Mouse (Mus musculus): ENCODE measurements around the gene Prr30. TPM values are rescaled to one million over a fixed set of nuclear protein-coding genes. Genes with fewer than 3 reads are reported as not detected.
"Not testable (repeated sequence)": the region's sequence is repeated elsewhere in the genome, so short reads cannot be mapped to it uniquely, and the experiment has no call there.

Gene Prr30
- polyA plus RNA-seq (2016; fragmentation: Nextera tagmentation; extraction: Ambion mirVana), result not detected in 2 replicates

DNA sequence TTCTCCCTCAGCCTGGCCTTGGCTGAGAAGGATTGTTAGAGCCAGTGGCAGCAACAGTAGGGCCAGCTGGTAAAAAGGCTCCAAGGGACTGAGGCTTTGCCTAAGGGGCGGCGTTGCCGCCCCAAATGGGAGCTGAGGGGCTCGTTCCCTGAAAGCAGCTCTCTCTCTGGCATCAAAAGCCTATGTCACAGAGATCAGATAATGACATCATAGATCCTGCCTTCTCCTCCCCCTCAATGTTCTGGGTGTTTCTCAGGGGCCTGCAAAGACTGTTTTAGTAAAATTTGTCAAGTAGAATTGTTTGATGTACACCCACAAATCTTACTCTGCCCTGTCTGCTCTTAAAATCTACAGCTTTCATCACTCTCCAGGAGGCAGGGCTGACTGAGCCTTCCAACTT is at the start of gene Prr30:
Prr30 (minus strand) TSS at position 101 of the 400 bp plus-strand sequence.
- H3K4me1 ChIP-seq, result no peaks in the 10 kb centered on the region
- H3K36me3 ChIP-seq, result no peaks in the 10 kb centered on the region
- no peak within 1 kb of the TSS for H3K27ac ChIP-seq
- no peak within 1 kb of the TSS for H3K4me3 ChIP-seq
- DNase-seq (ENCODE audit: low spot score), result no peak
- H3K9me3 ChIP-seq, result no peaks in the 10 kb centered on the region
- no peaks in the 10 kb centered on the region for H3K27me3 ChIP-seq (ENCODE audit: insufficient read depth, poor library complexity, severe bottlenecking)
- WGBS, result 64% methylated on average over 4 of the region's 4 CpGs

DNA sequence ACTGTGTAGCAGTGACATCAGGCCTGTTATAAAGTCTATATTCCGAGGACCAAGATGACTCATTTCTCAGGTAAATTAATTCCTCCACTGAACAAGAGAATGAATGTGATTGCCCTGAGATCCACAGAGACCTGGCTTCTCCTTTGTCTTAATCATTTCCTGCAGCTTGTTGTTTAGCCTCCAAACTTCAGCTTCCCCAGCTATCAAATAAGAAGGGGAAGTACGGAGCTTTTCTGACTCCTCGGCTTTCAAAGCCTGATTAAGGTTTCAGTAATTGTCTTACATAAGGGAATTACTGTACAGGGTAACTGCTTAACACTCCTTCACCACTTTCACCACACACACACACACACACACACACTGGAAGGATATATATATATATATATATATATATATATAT is 46.7 kb upstream of the Prr30 start:
- no peaks in the 10 kb centered on the region for H3K27me3 ChIP-seq (ENCODE audit: insufficient read depth, poor library complexity, severe bottlenecking)
- 72% methylated on average over 3 of the region's 3 CpGs for WGBS
- H3K4me1 ChIP-seq, result peaks cover 5% of the 10 kb centered on the region
- no peak overlapping the region for H3K27ac ChIP-seq
- no peak overlapping the region for H3K4me3 ChIP-seq
- no peak for DNase-seq (ENCODE audit: low spot score)
- H3K9me3 ChIP-seq, result no peaks in the 10 kb centered on the region
- no peaks in the 10 kb centered on the region for H3K36me3 ChIP-seq

DNA sequence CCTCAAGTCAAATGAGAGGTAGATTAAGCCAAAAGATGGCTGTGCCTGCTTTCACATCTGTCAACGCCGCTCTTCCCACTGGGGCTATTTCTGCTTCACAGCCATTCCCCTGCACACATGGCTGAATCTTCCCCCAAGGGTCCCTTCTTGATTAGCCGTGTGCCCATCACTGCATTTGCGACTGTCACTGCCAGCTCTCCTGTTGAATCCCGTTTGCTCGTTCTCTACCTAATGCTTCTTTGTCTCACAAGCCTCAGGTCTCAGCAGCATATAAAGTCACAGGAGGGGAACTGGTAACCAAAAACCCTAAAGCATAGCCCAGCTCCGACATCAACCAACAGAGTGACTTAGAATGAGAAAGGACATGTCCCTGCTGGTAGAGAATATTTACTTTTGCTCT is 45.6 kb upstream of the Prr30 start:
- no peak overlapping the region for H3K27ac ChIP-seq
- DNase-seq (ENCODE audit: low spot score), result no peak
- no peaks in the 10 kb centered on the region for H3K36me3 ChIP-seq
- WGBS, result 46% methylated on average over 7 of the region's 7 CpGs
- H3K9me3 ChIP-seq, result no peaks in the 10 kb centered on the region
- H3K4me1 ChIP-seq, result peaks cover 5% of the 10 kb centered on the region
- H3K27me3 ChIP-seq (ENCODE audit: insufficient read depth, poor library complexity, severe bottlenecking), result no peaks in the 10 kb centered on the region
- no peak overlapping the region for H3K4me3 ChIP-seq

DNA sequence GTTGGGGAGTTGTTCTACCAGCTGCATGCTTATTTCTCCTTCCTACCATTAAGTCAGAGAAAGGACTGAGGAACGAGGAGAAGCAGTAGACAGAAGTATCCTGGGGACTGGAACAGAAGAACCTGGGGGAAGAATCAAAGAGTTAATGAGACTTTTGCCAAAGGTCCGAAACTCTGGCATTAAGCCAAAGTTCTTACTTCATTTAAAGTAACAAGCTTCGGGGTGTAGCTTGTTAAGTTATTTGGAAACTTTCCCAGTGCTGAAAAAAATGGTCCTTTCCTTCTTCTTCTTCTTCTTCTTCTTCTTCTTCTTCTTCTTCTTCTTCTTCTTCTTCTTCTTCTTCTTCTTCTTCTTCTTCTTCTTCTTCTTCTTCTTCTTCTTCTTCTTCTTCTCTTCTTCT is 44.3 kb upstream of the Prr30 start:
- H3K27me3 ChIP-seq (ENCODE audit: insufficient read depth, poor library complexity, severe bottlenecking); DNase-seq (ENCODE audit: low spot score); H3K4me3 ChIP-seq; H3K9me3 ChIP-seq; H3K27ac ChIP-seq; H3K4me1 ChIP-seq; H3K36me3 ChIP-seq: not testable (repeated sequence)
- WGBS, result 74% methylated on average over 3 of the region's 3 CpGs

DNA sequence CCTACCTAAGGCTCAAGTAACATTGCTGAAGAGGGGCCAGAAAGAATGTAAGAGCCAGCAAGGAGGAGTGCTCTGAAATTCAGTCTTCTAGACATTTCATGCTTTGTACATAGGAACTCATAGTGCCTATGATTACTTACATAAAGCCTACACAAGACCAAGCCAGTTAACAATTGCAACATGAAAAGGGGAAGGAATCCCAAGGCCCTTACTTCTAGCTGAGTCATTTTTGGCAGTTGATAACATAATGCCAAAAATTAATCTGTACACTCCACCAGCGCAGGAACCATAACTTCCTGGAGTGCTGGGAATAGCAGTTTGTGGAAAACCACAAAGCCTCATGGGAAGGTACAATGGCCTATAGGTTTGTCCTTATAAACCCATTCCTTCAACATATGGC is 37.8 kb upstream of the Prr30 start:
- DNase-seq (ENCODE audit: low spot score), result no peak
- H3K4me3 ChIP-seq, result no peak overlapping the region
- H3K9me3 ChIP-seq, result no peaks in the 10 kb centered on the region
- no peaks in the 10 kb centered on the region for H3K4me1 ChIP-seq
- no peaks in the 10 kb centered on the region for H3K27me3 ChIP-seq (ENCODE audit: insufficient read depth, poor library complexity, severe bottlenecking)
- 87% methylated on average over 1 of the region's 1 CpGs for WGBS
- H3K27ac ChIP-seq, result no peak overlapping the region
- H3K36me3 ChIP-seq, result no peaks in the 10 kb centered on the region

DNA sequence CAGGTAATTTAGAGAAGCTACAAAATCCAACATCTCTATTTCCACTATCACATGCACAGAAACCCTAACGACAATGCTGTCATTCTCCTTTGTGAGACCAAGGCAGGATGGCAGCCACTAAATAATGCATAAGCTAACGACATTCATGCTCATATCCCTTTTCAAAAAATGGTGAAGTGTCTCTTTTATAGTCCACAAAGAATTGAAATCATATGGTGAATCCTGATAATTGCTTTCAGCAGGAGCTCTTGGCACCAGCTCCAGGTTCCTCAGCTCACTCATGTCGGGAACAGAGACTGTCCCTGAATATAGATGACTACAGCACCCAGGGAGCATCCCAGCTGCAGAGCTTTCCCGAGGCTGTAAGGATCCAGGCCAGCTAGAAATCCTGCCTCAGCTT is 28.9 kb upstream of the Prr30 start:
- no peak for DNase-seq (ENCODE audit: low spot score)
- H3K27me3 ChIP-seq (ENCODE audit: insufficient read depth, poor library complexity, severe bottlenecking), result no peaks in the 10 kb centered on the region

DNA sequence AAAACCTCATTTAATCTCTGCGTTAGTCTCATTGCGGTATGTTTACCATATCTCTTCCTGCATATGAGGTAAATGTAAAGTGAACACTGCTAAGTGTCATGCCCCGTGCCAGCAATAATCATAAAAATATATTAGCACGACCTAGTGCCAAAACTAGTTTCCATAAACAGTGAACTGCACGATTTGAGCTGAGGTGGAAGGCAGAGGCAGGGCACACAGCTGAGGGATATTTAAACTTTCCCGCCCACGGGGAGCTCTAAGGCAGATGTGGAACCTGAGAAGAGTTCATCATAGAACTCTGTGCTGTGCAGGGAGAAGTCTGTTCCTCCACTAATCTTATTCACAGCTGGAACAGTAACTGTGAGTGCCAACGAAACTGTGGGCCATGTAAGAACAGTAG is 22.2 kb upstream of the Prr30 start:
- H3K9me3 ChIP-seq, result no peaks in the 10 kb centered on the region
- no peaks in the 10 kb centered on the region for H3K36me3 ChIP-seq
- H3K4me3 ChIP-seq, result no peak overlapping the region
- no peak for DNase-seq (ENCODE audit: low spot score)
- no peak overlapping the region for H3K27ac ChIP-seq
- no peaks in the 10 kb centered on the region for H3K4me1 ChIP-seq
- no peaks in the 10 kb centered on the region for H3K27me3 ChIP-seq (ENCODE audit: insufficient read depth, poor library complexity, severe bottlenecking)
- WGBS, result 81% methylated on average over 8 of the region's 8 CpGs

More for the DNA sequence above, 28.9 kb upstream of the Prr30 start:
- Histone ChIP-seq H3K4me1 (no peaks in the 10 kb centered on the region), H3K36me3 (no peaks in the 10 kb centered on the region), H3K9me3 (no peaks in the 10 kb centered on the region), H3K4me3 (no peak overlapping the region), H3K27ac (no peak overlapping the region)
- 70% methylated on average over 4 of the region's 4 CpGs for WGBS

DNA sequence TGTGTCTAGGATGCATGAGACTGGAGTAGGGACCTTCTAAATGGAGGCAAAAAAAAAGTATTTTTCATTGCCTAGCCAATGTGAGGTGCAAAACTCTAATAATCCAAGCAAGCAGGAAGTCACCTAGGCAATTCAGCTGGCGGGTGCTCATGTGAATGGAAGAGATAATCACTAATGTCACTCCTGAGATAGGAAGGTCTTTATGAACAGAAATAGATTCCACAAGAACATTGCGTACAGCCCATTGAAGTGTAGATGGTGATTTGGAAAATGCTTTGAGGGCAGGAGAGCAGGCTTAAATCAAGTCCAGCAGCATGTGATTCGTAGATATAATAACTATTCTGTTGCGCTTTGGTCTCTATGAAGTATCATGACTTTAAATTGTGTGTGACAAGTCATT is 27.9 kb downstream of the Prr30 start:
- Histone ChIP-seq H3K27ac (no peak overlapping the region), H3K9me3 (no peaks in the 10 kb centered on the region), H3K4me3 (no peak overlapping the region), H3K36me3 (no peaks in the 10 kb centered on the region), H3K4me1 (no peaks in the 10 kb centered on the region), H3K27me3 (ENCODE audit: insufficient read depth, poor library complexity, severe bottlenecking) (no peaks in the 10 kb centered on the region)
- WGBS, result 80% methylated on average over 4 of the region's 4 CpGs
- no peak for DNase-seq (ENCODE audit: low spot score)
